Mouse (Mus musculus) hindbrain, embryonic 16.5 days (tissue): ENCODE data around the gene Auts2. TPM values are rescaled to one million over a fixed set of nuclear protein-coding genes. Genes with fewer than 3 reads are reported as not detected.

Experiments
- ATAC-seq: fragments of 200-750 bp; cut with Nextera tagmentation; 2 replicates; pipeline ENCODE4 v1.8.0; 2017; ENCODE audit warnings: moderate TSS enrichment, moderate library complexity
- H3K27ac ChIP-seq: fragments of 300-500 bp; sonication (generic); 2 replicates; pipeline ENCODE4 v1.5.1; 2014; ENCODE audit warnings: low read depth, mild to moderate bottlenecking, control low read depth, low read length, moderate library complexity
- H3K27me3 ChIP-seq: fragments of 300-500 bp; sonication (generic); replicated peaks from 2 replicates; pipeline ENCODE4 v1.6.1; 2014; ENCODE audit warnings: low read length; ENCODE audit not compliant: control insufficient read depth, insufficient read depth
- H3K36me3 ChIP-seq: fragments of 300-500 bp; sonication (generic); 2 replicates; pipeline ENCODE4 v1.6.1; 2014; ENCODE audit warnings: mild to moderate bottlenecking, low read length, moderate library complexity, mixed read lengths; ENCODE audit not compliant: control insufficient read depth, insufficient read depth
- H3K4me1 ChIP-seq: fragments of 300-500 bp; sonication (generic); 2 replicates; pipeline ENCODE4 v1.6.1; 2014; ENCODE audit warnings: low read depth, low read length; ENCODE audit not compliant: control insufficient read depth, insufficient read depth
- H3K4me2 ChIP-seq: fragments of 300-500 bp; sonication (generic); 2 replicates; pipeline ENCODE4 v1.6.1; 2014; ENCODE audit warnings: mild to moderate bottlenecking, low read length, control low read depth, moderate library complexity
- H3K4me3 ChIP-seq: fragments of 300-500 bp; sonication (generic); 2 replicates; pipeline ENCODE4 v1.5.1; 2014; ENCODE audit warnings: mild to moderate bottlenecking, low read length, control low read depth, moderate library complexity
- H3K9ac ChIP-seq: fragments of 300-500 bp; sonication (generic); 2 replicates; pipeline ENCODE4 v1.6.1; 2014; ENCODE audit warnings: low read depth, mild to moderate bottlenecking, control low read depth, low read length, moderate library complexity
- H3K9me3 ChIP-seq: fragments of 300-500 bp; sonication (generic); 2 replicates; pipeline ENCODE4 v1.6.1; 2014; ENCODE audit warnings: mild to moderate bottlenecking, low read length, moderate library complexity; ENCODE audit not compliant: control insufficient read depth
- WGBS: fragments of 180-500 bp; shearing (Covaris S2); extraction: QIAGEN DNeasy Blood & Tissue Kit; methylation state at CpG from one replicate; pipeline ENCODE4 v1.1.7; 2014; 5-methylcytosine and 5-hydroxymethylcytosine counted together
- polyA plus RNA-seq: library from polyadenylated mRNA; unstranded; fragments of >200 nt; fragmentation: Nextera tagmentation; extraction: Ambion mirVana; gene quantifications from 2 replicates; pipeline ENCODE4 v1.2.1, GENCODE M21; 2015

Auts2 gene
- polyA plus RNA-seq, 1 experiment from 2014 or later = 43.2 TPM

DNA sequence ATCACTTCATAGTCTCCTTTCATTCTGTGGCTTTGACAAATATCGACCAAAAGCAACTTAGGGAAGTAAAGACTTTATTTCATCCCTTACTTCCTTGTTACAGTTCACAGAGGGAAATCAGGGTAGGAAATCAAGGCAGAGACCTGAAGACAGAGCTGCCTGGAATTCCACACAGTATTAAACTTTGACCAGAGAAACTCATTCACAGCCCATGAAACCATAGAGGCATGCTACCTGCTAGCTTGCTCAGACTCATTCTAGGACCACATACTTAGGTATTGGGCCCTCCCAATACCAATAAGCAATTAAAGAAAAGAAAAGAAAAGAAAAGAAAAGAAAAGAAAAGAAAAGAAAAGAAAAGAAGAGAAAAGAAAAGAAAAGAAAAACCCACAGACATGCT is 38.3 kb downstream of the Auts2 start:
- H3K4me2 ChIP-seq = no peak overlapping the region

DNA sequence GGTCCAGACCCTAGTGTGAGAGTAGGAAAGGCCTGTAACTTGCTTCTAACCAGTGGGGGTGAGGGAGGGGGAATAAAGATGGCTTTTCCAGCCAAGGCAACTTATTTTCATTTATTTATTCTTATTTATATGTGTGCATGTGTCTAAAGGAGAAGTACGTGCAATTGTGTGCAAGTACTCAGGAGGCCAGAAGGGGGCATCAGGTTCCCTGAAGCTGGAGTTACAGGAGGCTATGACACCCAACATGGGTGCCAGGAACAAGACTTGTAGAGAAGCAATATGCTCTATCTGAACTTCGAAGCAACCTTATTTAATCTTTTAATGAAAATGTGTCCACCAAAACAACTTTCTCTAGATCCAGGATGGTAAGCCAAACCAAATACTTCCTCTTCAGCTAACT is 39.7 kb downstream of the Auts2 start:
- no peak overlapping the region for H3K27ac ChIP-seq
- ATAC-seq = no peak
- H3K4me3 ChIP-seq = no peak overlapping the region
- H3K9me3 ChIP-seq = no peaks in the 10 kb centered on the region
- no peak overlapping the region for H3K9ac ChIP-seq
- 93% methylated on average over 2 of the region's 2 CpGs for WGBS
- peaks cover 5% of the 10 kb centered on the region; the same call in 1 of the 2 replicates for H3K4me1 ChIP-seq
- no peaks in the 10 kb centered on the region for H3K36me3 ChIP-seq
- H3K27me3 ChIP-seq = no peaks in the 10 kb centered on the region
- no peak overlapping the region for H3K4me2 ChIP-seq

More for the DNA sequence above, 38.3 kb downstream of the Auts2 start:
- Histone ChIP-seq H3K27me3 (no peaks in the 10 kb centered on the region), H3K9ac (no peak overlapping the region), H3K27ac (no peak overlapping the region), H3K4me3 (no peak overlapping the region), H3K4me1 (peaks cover 13% of the 10 kb centered on the region), H3K36me3 (no peaks in the 10 kb centered on the region), H3K9me3 (no peaks in the 10 kb centered on the region)
- no peak for ATAC-seq
- WGBS = 94% methylated on average over 1 of the region's 1 CpGs

DNA sequence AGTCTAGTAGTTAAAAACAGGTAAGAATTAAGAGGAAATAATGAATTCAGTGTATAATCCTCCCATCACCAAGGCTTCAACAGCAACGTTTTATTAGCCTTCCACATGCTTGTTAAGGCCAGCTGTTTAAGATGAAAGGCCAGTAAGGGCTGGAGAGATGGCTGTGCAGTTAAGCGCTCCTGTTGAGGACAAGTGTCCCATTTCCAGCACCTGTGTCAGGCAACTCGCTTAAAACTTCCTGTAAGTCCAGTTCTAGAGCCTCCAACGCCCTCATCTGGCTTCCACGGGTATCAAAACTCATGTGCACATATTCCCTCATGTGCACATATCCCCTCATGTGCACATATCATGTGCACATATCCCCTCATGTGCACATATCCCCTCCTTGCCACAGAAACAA is 41.1 kb downstream of the Auts2 start:
- no peak overlapping the region for H3K27ac ChIP-seq
- no peak overlapping the region for H3K4me3 ChIP-seq
- H3K4me2 ChIP-seq = no peak overlapping the region
- no peaks in the 10 kb centered on the region for H3K9me3 ChIP-seq
- H3K4me1 ChIP-seq = peaks cover 5% of the 10 kb centered on the region; the same call in 1 of the 2 replicates
- WGBS = 29% methylated on average over 5 of the region's 5 CpGs
- H3K27me3 ChIP-seq = no peaks in the 10 kb centered on the region
- no peak overlapping the region for H3K9ac ChIP-seq
- H3K36me3 ChIP-seq = no peaks in the 10 kb centered on the region
- no peak for ATAC-seq

DNA sequence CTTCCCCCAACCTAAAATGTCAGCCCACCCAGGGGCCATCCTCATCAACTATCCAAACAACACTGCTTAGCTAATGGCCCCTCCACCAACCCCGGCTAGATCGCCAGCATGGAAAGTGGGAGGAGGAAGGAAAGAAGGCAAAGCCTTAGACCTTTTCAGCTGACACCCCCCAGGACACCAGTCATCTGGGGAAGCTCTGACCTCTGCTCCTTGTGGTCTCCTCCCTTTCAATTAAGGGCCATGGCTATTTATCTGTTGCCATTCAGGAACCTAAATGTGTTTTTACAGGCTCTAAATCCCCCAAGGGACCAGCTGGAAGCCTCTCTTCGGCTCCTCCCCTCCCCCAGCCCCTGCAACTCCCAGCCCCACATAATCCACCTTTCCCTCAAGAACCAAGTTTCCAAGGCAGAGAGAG is 42.3 kb downstream of the Auts2 start:
- Histone ChIP-seq H3K27ac (no peak overlapping the region), H3K4me2 (no peak overlapping the region), H3K4me1 (peaks cover 5% of the 10 kb centered on the region; the same call in 1 of the 2 replicates), H3K27me3 (no peaks in the 10 kb centered on the region), H3K4me3 (no peak overlapping the region), H3K9me3 (no peaks in the 10 kb centered on the region), H3K36me3 (no peaks in the 10 kb centered on the region), H3K9ac (no peak overlapping the region)
- WGBS = 9% methylated on average over 3 of the region's 3 CpGs
- ATAC-seq = no peak

DNA sequence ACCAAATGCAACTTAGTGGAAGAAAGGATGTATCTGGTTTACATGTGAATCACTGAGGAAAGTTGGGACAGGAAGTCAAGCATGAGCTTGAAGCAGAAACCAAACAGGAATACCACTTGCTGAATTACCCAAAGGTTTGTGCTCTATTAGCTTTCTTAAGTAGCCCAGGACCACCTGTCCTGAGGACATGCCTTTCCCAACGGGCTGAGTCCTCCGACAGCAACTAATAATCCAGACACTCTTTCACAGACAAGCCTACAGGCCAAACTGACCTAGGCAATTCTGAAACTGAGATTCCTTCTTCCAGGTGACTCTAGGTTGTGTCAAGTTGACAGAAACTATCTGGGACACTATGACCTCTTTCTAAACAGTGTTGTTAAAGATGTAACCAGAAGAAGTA is 44.2 kb downstream of the Auts2 start:
- Histone ChIP-seq H3K36me3 (no peaks in the 10 kb centered on the region), H3K9me3 (no peaks in the 10 kb centered on the region), H3K4me1 (peaks cover 5% of the 10 kb centered on the region; the same call in 1 of the 2 replicates), H3K27me3 (no peaks in the 10 kb centered on the region), H3K4me3 (no peak overlapping the region), H3K9ac (no peak overlapping the region), H3K4me2 (no peak overlapping the region), H3K27ac (no peak overlapping the region)
- WGBS = 73% methylated on average over 2 of the region's 2 CpGs
- no peak for ATAC-seq

DNA sequence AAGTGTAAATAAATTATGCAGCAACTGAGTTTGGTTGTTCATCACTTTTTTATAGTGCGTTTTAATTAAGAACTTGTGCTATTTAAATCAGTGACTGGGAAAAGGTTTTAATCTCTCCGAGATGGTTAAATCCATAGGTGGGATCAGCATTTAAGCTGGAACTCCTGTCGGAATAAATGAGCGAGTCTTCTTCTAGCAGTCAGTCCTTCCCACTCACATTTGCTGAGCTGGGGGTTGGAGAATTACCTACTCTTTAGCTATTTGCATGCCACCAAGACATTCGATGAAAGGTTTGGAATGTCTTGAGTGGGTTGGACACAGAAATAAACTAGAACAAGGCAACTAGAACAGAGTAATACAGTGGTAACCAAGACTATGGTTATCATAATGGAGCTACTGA is 45.1 kb downstream of the Auts2 start:
- Histone ChIP-seq H3K4me3 (no peak overlapping the region), H3K9me3 (no peaks in the 10 kb centered on the region), H3K9ac (no peak overlapping the region), H3K27ac (no peak overlapping the region), H3K27me3 (no peaks in the 10 kb centered on the region), H3K4me2 (no peak overlapping the region), H3K36me3 (no peaks in the 10 kb centered on the region), H3K4me1 (peaks cover 5% of the 10 kb centered on the region; the same call in 1 of the 2 replicates)
- no peak for ATAC-seq
- WGBS = 81% methylated on average over 5 of the region's 5 CpGs

DNA sequence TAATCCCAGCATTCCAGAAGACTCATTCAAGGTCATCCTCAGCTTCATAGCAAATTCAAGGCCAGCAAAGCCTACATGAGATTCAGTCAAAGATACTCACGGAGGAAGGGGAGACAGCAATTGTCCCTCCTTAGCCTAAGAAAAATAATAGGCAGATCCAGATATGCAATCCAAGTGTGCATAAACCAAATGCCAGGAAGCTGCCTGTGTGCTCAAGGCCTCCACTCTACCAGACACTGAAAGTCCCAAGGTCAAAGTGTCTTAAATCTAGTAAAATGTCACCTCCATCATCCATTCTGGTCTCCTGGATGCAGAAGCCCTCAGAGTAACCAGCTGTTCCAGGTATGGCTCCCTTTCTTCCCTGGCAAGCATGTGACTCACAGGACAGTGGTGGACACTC is 50.4 kb downstream of the Auts2 start:
- Histone ChIP-seq H3K9me3 (no peaks in the 10 kb centered on the region), H3K36me3 (no peaks in the 10 kb centered on the region), H3K27me3 (no peaks in the 10 kb centered on the region), H3K27ac (no peak overlapping the region), H3K9ac (no peak overlapping the region), H3K4me3 (no peak overlapping the region), H3K4me1 (peaks cover 15% of the 10 kb centered on the region), H3K4me2 (no peak overlapping the region)
- ATAC-seq = no peak
- WGBS = 81% methylated on average over 1 of the region's 1 CpGs

DNA sequence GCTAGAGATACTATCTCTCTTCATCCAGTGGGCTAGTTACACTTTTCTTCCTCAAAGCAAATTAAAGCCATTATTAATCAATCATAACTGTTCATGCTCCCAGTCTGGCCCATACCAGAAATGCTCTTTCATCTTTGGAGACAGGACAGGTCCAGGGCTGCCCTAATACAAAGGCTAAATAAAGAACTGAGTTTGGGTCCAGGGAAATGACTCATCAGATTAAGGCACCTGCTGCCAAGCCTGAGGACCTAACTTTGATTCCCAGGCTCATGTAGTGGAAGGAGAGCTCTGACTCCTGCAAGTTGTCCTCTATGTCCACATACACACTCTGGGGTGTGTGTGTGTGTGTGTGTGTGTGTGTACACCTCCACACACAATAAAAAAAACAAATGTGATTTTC is 51.1 kb downstream of the Auts2 start:
- ATAC-seq = no peak
- no peak overlapping the region for H3K27ac ChIP-seq
- H3K4me3 ChIP-seq = no peak overlapping the region
- no peaks in the 10 kb centered on the region for H3K27me3 ChIP-seq
- no peak overlapping the region for H3K4me2 ChIP-seq
- H3K9ac ChIP-seq = no peak overlapping the region
- peaks cover 17% of the 10 kb centered on the region for H3K4me1 ChIP-seq
- H3K9me3 ChIP-seq = no peaks in the 10 kb centered on the region
- no peaks in the 10 kb centered on the region for H3K36me3 ChIP-seq

DNA sequence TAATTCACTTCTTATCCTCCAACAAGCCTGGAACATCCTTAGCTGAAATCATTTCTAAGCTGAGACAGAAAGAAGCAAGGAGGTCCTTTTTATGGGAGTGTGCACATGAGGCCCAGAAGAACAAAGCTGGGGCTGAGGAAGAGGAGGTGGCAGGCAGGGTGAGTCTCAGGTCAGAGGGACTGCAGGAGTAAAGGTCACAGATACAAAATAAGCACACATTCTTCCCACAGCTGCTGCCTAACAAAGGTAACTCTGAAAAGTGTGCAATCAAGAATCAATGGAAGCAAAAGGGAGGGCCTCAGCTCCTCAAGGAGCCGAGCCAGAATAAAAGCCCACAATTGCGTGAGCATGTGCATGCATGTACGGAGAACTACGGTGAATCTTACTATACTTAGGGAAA is 51.6 kb downstream of the Auts2 start:
- H3K9ac ChIP-seq = no peak overlapping the region
- H3K4me1 ChIP-seq = peaks cover 20% of the 10 kb centered on the region
- H3K4me2 ChIP-seq = no peak overlapping the region
- no peak overlapping the region for H3K4me3 ChIP-seq
- ATAC-seq = no peak
- no peaks in the 10 kb centered on the region for H3K27me3 ChIP-seq
- H3K27ac ChIP-seq = no peak overlapping the region
- H3K36me3 ChIP-seq = no peaks in the 10 kb centered on the region
- H3K9me3 ChIP-seq = no peaks in the 10 kb centered on the region
- WGBS = 46% methylated on average over 4 of the region's 4 CpGs

DNA sequence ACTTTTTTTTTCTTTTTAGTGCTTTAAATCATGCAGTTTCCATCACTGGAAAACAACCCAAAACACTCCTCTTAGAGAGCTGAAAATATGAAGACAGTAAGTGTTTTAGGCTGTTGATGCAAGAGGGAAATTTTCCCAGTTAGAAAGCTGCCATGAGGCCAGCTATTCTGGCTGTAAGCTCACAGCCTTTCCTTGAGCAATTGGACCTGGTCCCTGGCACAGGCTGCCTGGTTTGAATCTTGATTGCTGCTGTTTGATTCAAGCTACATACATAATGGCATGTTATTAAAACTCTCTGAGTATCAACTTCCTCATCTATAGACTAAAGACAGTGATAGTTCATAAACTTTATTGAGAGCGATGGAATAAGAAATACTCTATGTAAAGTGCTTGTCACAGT is 52.8 kb downstream of the Auts2 start:
- Histone ChIP-seq H3K27me3 (no peaks in the 10 kb centered on the region), H3K36me3 (no peaks in the 10 kb centered on the region), H3K4me3 (no peak overlapping the region), H3K4me2 (no peak overlapping the region), H3K27ac (no peak overlapping the region), H3K9ac (no peak overlapping the region), H3K9me3 (no peaks in the 10 kb centered on the region), H3K4me1 (peaks cover 20% of the 10 kb centered on the region)
- 93% methylated on average over 1 of the region's 1 CpGs for WGBS
- ATAC-seq = no peak
